Mouse (Mus musculus): Measurements from ENCODE around the gene Ing1.

GRCm38 (mm10) chr8:11557768-11558629 is 2.6 kb downstream of the Ing1 start:
- TF ChIP-seq CTCF (IDR thresholded peaks at IDR 0.05; ENCODE audit: low read depth) (no peak), EP300 (IDR thresholded peaks at IDR 0.05; ENCODE audit: low read depth) (no peak)
